Mouse (Mus musculus): ENCODE results near the gene Igsf3. TPM values are rescaled to one million over a fixed set of nuclear protein-coding genes. Genes with fewer than 3 reads are reported as not detected.

Gene Igsf3
- total and polyA plus RNA-seq, 3 experiments: not detected

DNA sequence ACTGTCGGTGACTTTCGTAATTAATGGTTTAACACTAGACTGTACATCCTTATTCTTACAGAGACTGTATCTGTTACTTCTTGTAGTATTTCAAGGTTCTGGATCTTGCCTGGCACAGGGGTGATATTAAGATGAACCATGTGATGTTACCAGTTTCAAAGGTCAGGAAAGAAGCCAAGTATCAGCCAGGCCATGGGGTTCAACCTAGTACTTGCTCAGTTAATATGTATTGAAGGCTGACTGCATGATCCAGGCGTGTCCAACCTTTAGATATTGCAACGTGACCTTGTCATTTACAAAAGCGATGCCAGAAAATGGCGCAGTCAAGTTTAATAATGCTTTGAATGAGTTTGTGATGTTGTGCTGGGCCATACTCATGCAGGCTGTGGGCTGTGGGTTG, 15.1 kb downstream of the Igsf3 start:
- Histone ChIP-seq H3K9ac (ENCODE audit: control insufficient read depth, low read depth, low read length, poor library complexity, severe bottlenecking) (no peak overlapping the region), H3K27me3 (ENCODE audit: control insufficient read depth in 1 of 2, insufficient read depth in 2 of 2, low read length in 2 of 2) (no peaks in the 10 kb centered on the region), H3K79me2 (ENCODE audit: control insufficient read depth, insufficient read depth, low read length, poor library complexity) (no peaks in the 10 kb centered on the region), H3K36me3 (ENCODE audit: control insufficient read depth in 1 of 2, insufficient read depth in 2 of 2, low read length in 2 of 2) (no peaks in the 10 kb centered on the region), H3K4me3 (ENCODE audit: control insufficient read depth in 1 of 2, insufficient read depth in 1 of 2, low read depth in 2 of 2, low read length in 2 of 2) (no peak overlapping the region), H3K9me3 (replicated peaks; ENCODE audit: insufficient read depth, low read length) (no peaks in the 10 kb centered on the region), H3K27ac (ENCODE audit: control insufficient read depth, low read depth, low read length) (no peak overlapping the region), H3K4me1 (ENCODE audit: control insufficient read depth in 1 of 2, insufficient read depth in 2 of 2, low read length in 2 of 2) (no peaks in the 10 kb centered on the region)
- TF ChIP-seq CHD2 (IDR thresholded peaks at IDR 0.05; ENCODE audit: low read length) (no peak), NELFE (IDR thresholded peaks at IDR 0.05; ENCODE audit: low read depth, low read length) (no peak), RCOR1 (IDR thresholded peaks at IDR 0.05; ENCODE audit: low read depth, low read length) (no peak), MAX (IDR thresholded peaks at IDR 0.05; ENCODE audit: low read length) (no peak), TBP (IDR thresholded peaks at IDR 0.05; ENCODE audit: low read depth, low read length) (no peak), ZNF384 (IDR thresholded peaks at IDR 0.05; ENCODE audit: low read depth, low read length) (no peak), ETS1 (IDR thresholded peaks at IDR 0.05; ENCODE audit: low read depth, low read length) (no peak), GATA1 (IDR thresholded peaks at IDR 0.05; ENCODE audit: low read depth, low read length) (no peak), JUND (IDR thresholded peaks at IDR 0.05; ENCODE audit: low read depth, low read length) (no peak), ELF1 (IDR thresholded peaks at IDR 0.05; ENCODE audit: low read depth, low read length) (no peak), USF2 (IDR thresholded peaks at IDR 0.05; ENCODE audit: borderline replicate concordance in 1 of 2, insufficient read depth in 1 of 2, low read depth in 1 of 2, low read length in 2 of 2) (no peak), E2F4 (IDR thresholded peaks at IDR 0.05; ENCODE audit: borderline replicate concordance, low read depth, low read length) (no peak)
- DNase-seq (ENCODE audit: low read depth, low spot score): no peak

DNA sequence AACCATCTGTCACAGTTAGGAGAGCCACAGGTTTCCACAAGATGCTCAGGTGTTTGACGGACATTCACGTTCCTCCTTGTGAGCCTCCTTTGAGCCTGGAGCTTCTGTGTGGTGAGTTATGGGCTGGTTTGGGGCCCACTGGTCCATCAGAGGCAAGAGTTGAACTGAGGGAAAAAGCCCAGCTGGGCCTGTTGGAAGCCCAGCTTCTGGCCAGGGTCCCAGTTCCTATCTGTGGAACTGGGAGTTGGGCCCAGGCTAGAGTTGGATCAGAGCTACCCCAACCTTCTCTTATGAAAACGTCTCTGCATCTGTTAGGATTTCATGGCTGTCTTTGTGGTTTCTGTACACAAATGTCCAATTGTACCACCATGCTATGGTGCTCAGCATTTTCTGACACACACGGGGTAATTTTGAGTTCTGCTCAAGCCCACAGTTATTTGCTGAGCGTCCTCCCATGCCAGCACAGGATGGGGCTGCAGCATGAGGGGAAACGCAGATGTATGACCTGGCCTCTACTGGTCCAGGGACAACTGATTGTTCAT, 16.3 kb downstream of the Igsf3 start:
- Histone ChIP-seq H3K4me1 (ENCODE audit: control insufficient read depth in 1 of 2, insufficient read depth in 2 of 2, low read length in 2 of 2) (no peaks in the 10 kb centered on the region), H3K4me3 (ENCODE audit: control insufficient read depth in 1 of 2, insufficient read depth in 1 of 2, low read depth in 2 of 2, low read length in 2 of 2) (no peak overlapping the region), H3K36me3 (ENCODE audit: control insufficient read depth in 1 of 2, insufficient read depth in 2 of 2, low read length in 2 of 2) (no peaks in the 10 kb centered on the region), H3K9me3 (replicated peaks; ENCODE audit: insufficient read depth, low read length) (no peaks in the 10 kb centered on the region), H3K27me3 (ENCODE audit: control insufficient read depth in 1 of 2, insufficient read depth in 2 of 2, low read length in 2 of 2) (no peaks in the 10 kb centered on the region), H3K27ac (ENCODE audit: control insufficient read depth, low read depth, low read length) (no peak overlapping the region), H3K79me2 (ENCODE audit: control insufficient read depth, insufficient read depth, low read length, poor library complexity) (no peaks in the 10 kb centered on the region), H3K9ac (ENCODE audit: control insufficient read depth, low read depth, low read length, poor library complexity, severe bottlenecking) (no peak overlapping the region)
- no peak for DNase-seq (ENCODE audit: low read depth, low spot score)
- no peak for TF ChIP-seq USF1 (IDR thresholded peaks at IDR 0.05; ENCODE audit: low read depth, low read length)
- TF ChIP-seq SMC3 (IDR thresholded peaks at IDR 0.05; ENCODE audit: low read depth, low read length): no peak
- TF ChIP-seq NELFE (IDR thresholded peaks at IDR 0.05; ENCODE audit: low read depth, low read length): no peak
- no peak for TF ChIP-seq MEF2A (IDR thresholded peaks at IDR 0.05; ENCODE audit: extremely low read depth, insufficient replicate concordance, low read depth, low read length, poor library complexity, severe bottlenecking)
- no peak for TF ChIP-seq ZMIZ1 (IDR thresholded peaks at IDR 0.05; ENCODE audit: low read depth, low read length)
- TF ChIP-seq TCF12 (IDR thresholded peaks at IDR 0.05; ENCODE audit: low read depth, low read length): no peak
- TF ChIP-seq MAFK (IDR thresholded peaks at IDR 0.05; ENCODE audit: borderline replicate concordance, low read depth, low read length): no peak
- no peak for TF ChIP-seq UBTF (IDR thresholded peaks at IDR 0.05; ENCODE audit: borderline replicate concordance, insufficient read depth, low read depth, low read length)
- no peak for TF ChIP-seq POLR2A (IDR thresholded peaks at IDR 0.05; ENCODE audit: control insufficient read depth in 1 of 2, insufficient read depth in 1 of 2, low read depth in 1 of 2, low read length in 2 of 2, poor library complexity in 1 of 2)
- no peak for TF ChIP-seq NRF1 (IDR thresholded peaks at IDR 0.05; ENCODE audit: insufficient read depth, low read depth, low read length, poor library complexity, severe bottlenecking)
- TF ChIP-seq ZNF384 (IDR thresholded peaks at IDR 0.05; ENCODE audit: low read depth, low read length): no peak
- no peak for TF ChIP-seq ZKSCAN1 (IDR thresholded peaks at IDR 0.05; ENCODE audit: low read depth, low read length)
- no peak for TF ChIP-seq TAL1 (IDR thresholded peaks at IDR 0.05; ENCODE audit: low read length)
